Mouse (Mus musculus): ENCODE data around the gene Gpr143. TPM values are rescaled to one million over a fixed set of nuclear protein-coding genes. Genes with fewer than 3 reads are reported as not detected.

Gene Gpr143
- total and polyA plus RNA-seq, 2 experiments from 2014 or later, result 0.12 TPM; not detected in 1

DNA sequence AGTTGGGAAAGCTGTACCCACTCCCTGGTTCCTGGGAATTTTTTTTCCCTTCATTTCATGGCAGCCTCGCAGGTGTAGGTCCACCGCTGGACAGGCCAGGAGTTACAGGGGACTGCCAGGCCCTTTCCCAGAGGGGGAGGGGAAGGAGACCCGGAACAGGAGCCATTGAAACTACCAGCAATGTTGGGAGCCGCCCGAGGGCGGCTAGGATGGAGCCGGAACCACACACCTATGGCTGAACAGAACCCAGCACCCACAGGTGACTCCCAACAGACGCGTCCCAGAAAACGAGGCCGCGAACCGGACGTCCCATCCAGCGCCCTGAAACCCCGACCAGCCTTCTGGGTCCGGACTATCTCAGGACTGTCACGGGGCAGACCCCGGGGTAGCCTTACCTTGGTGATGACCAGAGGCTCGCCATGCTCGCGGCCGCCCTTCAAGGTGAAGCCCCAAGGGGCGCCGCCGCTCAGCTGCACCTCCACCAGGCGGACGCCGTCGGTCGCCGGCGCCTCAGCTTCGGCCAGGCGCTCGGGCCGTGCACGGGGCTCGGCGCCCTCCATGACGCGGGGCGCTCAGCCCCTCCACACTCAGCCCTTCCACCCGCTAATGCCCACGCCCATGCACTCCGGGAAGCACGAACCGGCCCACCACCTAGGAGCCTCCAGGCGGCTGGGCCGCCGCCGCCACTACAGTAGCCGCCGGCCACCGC, 12.7 kb upstream of the Gpr143 start, which contains the start of gene Shroom2:
TSS of gene Shroom2 (minus strand) at position 575 of the 709 bp plus-strand sequence.
- peak within 1 kb of the TSS; percentile 77 for H3K9ac ChIP-seq (replicated peaks; ENCODE audit: low read depth, low read length)
- no peaks in the 10 kb centered on the region for H3K9me3 ChIP-seq (replicated peaks; ENCODE audit: control insufficient read depth, low read length)
- H3K27ac ChIP-seq (ENCODE audit: low read depth), result peak within 1 kb of the TSS; percentile 80
- no peaks in the 10 kb centered on the region for H3K27me3 ChIP-seq (ENCODE audit: control insufficient read depth, insufficient read depth, low read length)
- WGBS, result 9% methylated on average over 47 of the region's 55 CpGs
- no peaks in the 10 kb centered on the region for H3K4me1 ChIP-seq (ENCODE audit: control insufficient read depth, insufficient read depth)
- H3K4me3 ChIP-seq (ENCODE audit: low read depth, low read length), result peak within 1 kb of the TSS; percentile 75
- H3K4me2 ChIP-seq (ENCODE audit: low read depth, low read length), result peak within 1 kb of the TSS; percentile 68
- TF ChIP-seq EP300 (IDR thresholded peaks at IDR 0.05; ENCODE audit: low read depth) (no peak), CTCF (IDR thresholded peaks at IDR 0.05; ENCODE audit: low read depth) (no peak)
- ATAC-seq (ENCODE audit: insufficient read depth, low read depth) (peak; percentile 80), DNase-seq (ENCODE audit: low spot score) (no peak)
- no peaks in the 10 kb centered on the region for H3K36me3 ChIP-seq (replicated peaks; ENCODE audit: control insufficient read depth, insufficient read depth, low read length)

GRCm38 (mm10) chrX:152769600-152770157, 12.0 kb upstream of the Gpr143 start:
- no peaks in the 10 kb centered on the region for H3K36me3 ChIP-seq (replicated peaks; ENCODE audit: control insufficient read depth, insufficient read depth, low read length)
- peak overlapping the region; percentile 77 for H3K9ac ChIP-seq (replicated peaks; ENCODE audit: low read depth, low read length)
- TF ChIP-seq EP300 (IDR thresholded peaks at IDR 0.05; ENCODE audit: low read depth) (no peak), CTCF (IDR thresholded peaks at IDR 0.05; ENCODE audit: low read depth) (no peak)
- H3K4me1 ChIP-seq (ENCODE audit: control insufficient read depth, insufficient read depth), result no peaks in the 10 kb centered on the region
- peak; percentile 56 for DNase-seq (ENCODE audit: low spot score)
- no peaks in the 10 kb centered on the region for H3K9me3 ChIP-seq (replicated peaks; ENCODE audit: control insufficient read depth, low read length)
- H3K4me3 ChIP-seq (ENCODE audit: low read depth, low read length), result peak overlapping the region; percentile 75
- peak overlapping the region; percentile 68 for H3K4me2 ChIP-seq (ENCODE audit: low read depth, low read length)
- peak overlapping the region; percentile 80 for H3K27ac ChIP-seq (ENCODE audit: low read depth)
- WGBS, result 12% methylated on average over 39 of the region's 48 CpGs
- no peaks in the 10 kb centered on the region for H3K27me3 ChIP-seq (ENCODE audit: control insufficient read depth, insufficient read depth, low read length)
- peak; percentile 90 for ATAC-seq (ENCODE audit: insufficient read depth, low read depth)

DNA sequence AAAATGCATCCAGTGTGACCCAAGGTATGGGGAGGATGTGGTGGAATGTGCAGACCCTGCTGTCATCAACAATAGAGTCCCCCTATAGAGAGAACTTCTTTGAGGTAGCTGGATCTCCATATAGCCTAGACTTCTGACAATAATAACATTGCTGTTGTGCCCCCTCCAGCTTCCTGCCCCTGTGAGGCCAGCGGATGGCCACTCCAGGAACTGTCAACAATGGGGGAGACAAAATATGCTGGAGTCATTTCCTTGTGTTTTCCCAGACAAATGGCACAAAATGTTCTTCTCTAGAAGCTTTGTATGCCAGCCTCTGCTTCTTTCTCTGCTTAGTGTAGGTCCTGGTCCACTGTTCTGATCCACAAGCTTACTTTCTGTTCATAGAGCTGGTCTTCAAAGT, 6.4 kb downstream of the Gpr143 start:
- Histone ChIP-seq H3K9me3 (replicated peaks; ENCODE audit: control insufficient read depth, low read length) (no peaks in the 10 kb centered on the region), H3K27me3 (ENCODE audit: control insufficient read depth, insufficient read depth, low read length) (0 out of 2 replicates have a peak, but pooled peaks cover 3% of the 10 kb centered on the region), H3K36me3 (replicated peaks; ENCODE audit: control insufficient read depth, insufficient read depth, low read length) (no peaks in the 10 kb centered on the region), H3K4me3 (ENCODE audit: low read depth, low read length) (no peak overlapping the region), H3K27ac (ENCODE audit: low read depth) (peak overlapping the region; percentile 34; the same call in 1 of the 2 replicates), H3K4me2 (ENCODE audit: low read depth, low read length) (no peak overlapping the region), H3K9ac (replicated peaks; ENCODE audit: low read depth, low read length) (no peak overlapping the region), H3K4me1 (ENCODE audit: control insufficient read depth, insufficient read depth) (no peaks in the 10 kb centered on the region)
- no peak for DNase-seq (ENCODE audit: low spot score)
- no peak for TF ChIP-seq CTCF (IDR thresholded peaks at IDR 0.05; ENCODE audit: low read depth)
- no peak for TF ChIP-seq EP300 (IDR thresholded peaks at IDR 0.05; ENCODE audit: low read depth)
- ATAC-seq (ENCODE audit: insufficient read depth, low read depth), result no peak
- 50% methylated on average over 1 of the region's 1 CpGs for whole genome bisulfite sequencing

DNA sequence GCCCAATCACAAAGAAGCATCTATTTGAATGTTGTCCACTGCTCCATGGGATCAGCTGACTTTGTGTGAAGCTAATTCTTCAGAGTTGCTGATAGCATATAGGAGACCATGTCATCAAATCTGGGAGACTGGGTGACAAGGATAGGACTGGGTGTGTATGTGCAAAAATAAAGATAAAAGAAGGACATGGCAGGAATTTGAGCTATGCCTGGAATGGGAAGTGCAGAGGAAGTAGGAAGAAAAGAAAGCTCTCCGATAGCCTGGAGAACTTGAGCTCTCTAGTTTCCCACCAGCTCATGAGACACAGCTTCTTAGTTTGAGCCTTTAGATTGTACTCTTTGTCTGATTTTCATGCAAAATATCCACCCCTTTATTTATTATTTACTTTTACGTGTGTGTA, 6.9 kb downstream of the Gpr143 start:
- Histone ChIP-seq H3K27ac (ENCODE audit: low read depth) (0 out of 2 replicates have a peak overlapping the region, but pooled peaks have one; percentile 34), H3K4me1 (ENCODE audit: control insufficient read depth, insufficient read depth) (no peaks in the 10 kb centered on the region), H3K27me3 (ENCODE audit: control insufficient read depth, insufficient read depth, low read length) (0 out of 2 replicates have a peak, but pooled peaks cover 3% of the 10 kb centered on the region), H3K36me3 (replicated peaks; ENCODE audit: control insufficient read depth, insufficient read depth, low read length) (no peaks in the 10 kb centered on the region), H3K4me2 (ENCODE audit: low read depth, low read length) (no peak overlapping the region), H3K9me3 (replicated peaks; ENCODE audit: control insufficient read depth, low read length) (no peaks in the 10 kb centered on the region), H3K9ac (replicated peaks; ENCODE audit: low read depth, low read length) (no peak overlapping the region), H3K4me3 (ENCODE audit: low read depth, low read length) (no peak overlapping the region)
- WGBS, result 44% methylated on average over 2 of the region's 2 CpGs
- TF ChIP-seq EP300 (IDR thresholded peaks at IDR 0.05; ENCODE audit: low read depth) (no peak), CTCF (IDR thresholded peaks at IDR 0.05; ENCODE audit: low read depth) (no peak)
- no peak for ATAC-seq (ENCODE audit: insufficient read depth, low read depth)
- no peak for DNase-seq (ENCODE audit: low spot score)

- Histone ChIP-seq H3K4me1 (ENCODE audit: control insufficient read depth, insufficient read depth) (no peaks in the 10 kb centered on the region), H3K27me3 (ENCODE audit: control insufficient read depth, insufficient read depth, low read length) (no peaks in the 10 kb centered on the region), H3K4me2 (ENCODE audit: low read depth, low read length) (no peak overlapping the region), H3K36me3 (replicated peaks; ENCODE audit: control insufficient read depth, insufficient read depth, low read length) (no peaks in the 10 kb centered on the region), H3K9me3 (replicated peaks; ENCODE audit: control insufficient read depth, low read length) (no peaks in the 10 kb centered on the region), H3K4me3 (ENCODE audit: low read depth, low read length) (no peak overlapping the region), H3K9ac (replicated peaks; ENCODE audit: low read depth, low read length) (no peak overlapping the region), H3K27ac (ENCODE audit: low read depth) (no peak overlapping the region)
- ATAC-seq (ENCODE audit: insufficient read depth, low read depth) (no peak), DNase-seq (ENCODE audit: low spot score) (no peak)
- TF ChIP-seq CTCF (IDR thresholded peaks at IDR 0.05; ENCODE audit: low read depth) (no peak), EP300 (IDR thresholded peaks at IDR 0.05; ENCODE audit: low read depth) (no peak)
Observed at GRCm38 (mm10) chrX:152805317-152805716, 23.6 kb downstream of the Gpr143 start.

Data from heart, postnatal 0 days (tissue).